Mouse (Mus musculus) frontal cortex, adult (tissue): ENCODE results near the gene Ankrd13b.

Source experiments
- ATAC-seq: cut with Nextera tagmentation; 2 replicates; pipeline ENCODE4 v1.9.2; 2017; ENCODE audit warnings: mild to moderate bottlenecking, moderate library complexity, mixed read lengths; ENCODE audit not compliant: low TSS enrichment

The Ankrd13b gene

GRCm38 (mm10) chr11:77508068-77509021 is 18.9 kb upstream of the Ankrd13b start:
- peak; percentile 71 for ATAC-seq

DNA sequence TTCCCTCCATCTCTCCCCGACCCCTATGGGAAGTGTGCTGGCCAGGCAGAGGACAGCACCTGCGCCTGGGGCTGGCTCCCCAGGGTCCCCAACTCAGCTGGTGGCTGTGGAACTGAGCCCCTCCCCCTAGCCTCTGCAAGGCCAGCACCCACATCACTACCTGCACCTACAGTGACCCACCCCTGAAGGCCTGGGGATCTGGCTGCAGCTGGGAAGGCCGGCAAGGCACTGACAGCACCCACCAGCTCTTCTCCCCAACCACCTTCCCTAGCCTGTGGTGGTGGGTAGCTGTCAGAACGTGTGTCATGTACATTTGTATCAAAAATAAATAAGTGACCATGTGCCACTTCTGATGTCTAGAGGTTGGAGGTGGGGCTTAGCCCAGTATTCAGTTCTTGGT is 17.9 kb upstream of the Ankrd13b start:
- ATAC-seq = no peak

GRCm38 (mm10) chr11:77506941-77507340 is 17.5 kb upstream of the Ankrd13b start:
- ATAC-seq = no peak

GRCm38 (mm10) chr11:77506273-77506672 is 16.8 kb upstream of the Ankrd13b start:
- ATAC-seq = no peak

DNA sequence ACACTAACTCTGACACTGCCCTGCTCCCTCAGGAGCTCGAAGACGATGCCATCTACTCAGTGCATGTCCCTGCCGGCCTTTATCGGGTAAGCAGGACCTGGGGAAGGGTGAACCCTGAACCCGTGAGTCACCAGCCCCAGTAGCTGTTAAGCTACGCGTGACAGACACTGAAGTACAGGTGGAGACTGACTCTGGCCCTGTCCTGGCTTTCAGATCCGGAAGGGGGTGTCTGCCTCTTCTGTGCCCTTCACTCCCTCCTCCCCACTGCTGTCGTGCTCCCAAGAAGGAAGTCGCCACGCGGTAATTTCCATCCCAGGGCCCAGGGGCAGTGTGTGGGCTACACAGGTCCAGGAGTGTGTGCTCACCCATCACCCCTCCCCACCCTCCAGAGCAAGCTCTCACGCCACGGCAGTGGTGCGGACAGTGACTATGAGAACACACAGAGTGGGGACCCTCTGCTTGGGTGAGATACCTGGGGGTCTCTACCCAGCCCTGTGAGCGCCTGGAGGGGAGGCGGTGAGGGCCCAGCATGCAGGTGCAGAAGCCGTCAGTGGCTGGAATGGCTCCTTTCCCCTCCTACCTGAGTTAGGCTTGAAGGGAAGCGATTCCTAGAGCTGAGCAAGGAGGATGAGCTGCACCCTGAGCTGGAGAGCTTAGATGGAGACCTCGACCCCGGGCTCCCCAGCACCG is 16.0 kb upstream of the Ankrd13b start:
- ATAC-seq = no peak

- no peak for ATAC-seq
These were observed 14.9 kb upstream of the Ankrd13b start for GRCm38 (mm10) chr11:77504377-77504776.

GRCm38 (mm10) chr11:77503511-77503910 is 14.0 kb upstream of the Ankrd13b start:
- ATAC-seq = no peak

- no peak for ATAC-seq
These were observed 13.0 kb upstream of the Ankrd13b start for GRCm38 (mm10) chr11:77502481-77502880.

DNA sequence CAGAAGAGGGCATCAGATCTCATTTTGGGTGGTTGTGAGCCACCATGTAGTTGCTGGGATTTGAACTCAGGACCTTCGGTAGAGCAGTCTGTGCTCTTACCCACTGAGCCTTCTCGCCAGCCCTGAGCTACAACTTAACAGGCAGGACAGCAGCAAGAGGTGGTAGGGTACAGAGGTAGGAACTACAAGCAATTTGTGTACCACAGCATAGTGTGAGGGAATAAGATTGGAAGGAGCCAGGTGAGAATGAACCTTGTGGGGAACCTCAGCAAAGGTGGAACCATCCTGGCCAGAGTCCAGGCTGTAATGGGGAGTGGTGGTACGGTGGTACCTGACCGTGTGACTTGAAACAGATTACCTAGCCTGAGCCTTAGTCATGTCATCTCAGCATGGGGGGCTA is 12.5 kb upstream of the Ankrd13b start:
- no peak for ATAC-seq

DNA sequence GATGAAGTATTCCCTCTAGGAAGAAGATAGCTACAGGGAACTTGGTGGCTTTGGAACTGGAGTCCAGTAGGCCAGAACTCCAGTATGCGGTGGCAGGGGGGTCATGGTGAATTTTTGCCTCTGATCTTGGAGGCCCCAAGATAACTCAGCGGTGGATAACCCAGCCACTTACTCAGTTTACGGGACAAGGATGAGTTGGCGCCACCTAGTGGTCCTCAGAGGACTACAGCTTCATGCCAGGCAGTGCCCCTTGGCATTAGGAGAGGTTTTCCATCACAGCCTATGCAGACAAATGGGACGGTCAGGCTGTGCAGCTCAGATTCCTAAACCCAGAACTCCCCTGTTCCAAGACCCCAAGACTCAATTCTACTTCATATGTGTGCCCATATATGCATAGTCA is 11.9 kb upstream of the Ankrd13b start:
- ATAC-seq = peak; percentile 51

DNA sequence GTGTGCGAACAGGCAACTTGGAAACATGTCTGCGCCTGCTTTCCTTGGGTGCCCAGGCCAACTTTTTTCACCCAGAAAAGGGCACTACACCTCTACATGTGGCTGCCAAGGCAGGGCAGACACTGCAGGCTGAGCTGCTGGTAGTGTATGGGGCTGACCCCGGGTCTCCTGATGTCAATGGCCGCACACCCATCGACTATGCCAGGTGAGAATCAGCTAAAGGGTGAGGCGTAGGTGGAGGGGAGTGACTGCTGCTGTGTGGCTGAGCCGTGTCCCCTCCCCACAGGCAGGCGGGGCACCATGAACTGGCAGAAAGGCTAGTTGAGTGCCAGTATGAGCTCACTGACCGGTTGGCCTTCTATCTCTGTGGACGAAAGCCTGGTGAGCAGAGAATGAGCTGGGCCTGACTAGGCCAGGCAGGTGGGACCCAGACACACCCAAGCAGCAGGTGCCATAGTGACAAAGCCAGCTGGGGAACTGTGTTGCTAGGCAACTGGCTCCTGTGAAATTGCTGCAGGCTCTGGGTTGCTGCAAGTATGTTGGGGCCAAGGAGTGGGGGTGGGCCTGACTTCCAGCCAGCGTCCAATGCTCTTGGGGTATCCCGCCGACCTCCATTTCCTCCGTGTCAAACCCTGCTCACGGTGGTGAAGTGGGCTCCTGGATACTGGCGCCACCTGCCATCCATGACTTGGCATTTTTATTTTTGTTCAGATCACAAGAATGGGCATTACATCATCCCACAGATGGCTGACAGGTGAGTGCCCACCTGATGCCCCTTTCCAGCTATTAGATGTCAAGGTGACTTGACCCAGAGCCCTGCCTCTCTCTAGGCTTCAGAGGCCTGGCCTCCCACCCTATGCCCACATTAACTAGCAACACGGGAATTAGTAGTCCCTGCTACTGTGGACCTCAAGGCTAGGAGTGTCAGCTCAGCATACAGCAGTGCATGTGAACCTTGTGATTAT is 11.2 kb upstream of the Ankrd13b start:
- ATAC-seq = no peak

DNA sequence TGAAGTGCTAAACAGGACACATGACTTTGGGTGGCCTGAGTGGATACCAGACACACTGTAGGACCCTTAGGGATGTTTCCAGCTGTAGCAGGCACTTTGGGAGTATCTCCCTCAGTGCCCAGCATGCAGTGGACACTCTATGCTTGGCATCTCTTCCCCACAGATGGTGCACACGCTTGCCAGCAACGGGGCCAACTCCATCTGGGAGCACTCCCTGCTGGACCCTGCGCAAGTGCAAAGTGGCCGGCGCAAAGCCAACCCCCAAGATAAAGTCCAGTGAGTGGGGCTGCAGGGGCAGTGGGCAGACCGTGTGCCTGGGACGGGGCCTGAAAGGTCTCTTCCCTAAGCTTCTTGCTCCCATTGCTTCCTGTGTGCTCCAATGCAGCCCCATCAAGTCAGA is 9.9 kb upstream of the Ankrd13b start:
- peak; percentile 22; the same call in 1 of the 2 replicates for ATAC-seq

DNA sequence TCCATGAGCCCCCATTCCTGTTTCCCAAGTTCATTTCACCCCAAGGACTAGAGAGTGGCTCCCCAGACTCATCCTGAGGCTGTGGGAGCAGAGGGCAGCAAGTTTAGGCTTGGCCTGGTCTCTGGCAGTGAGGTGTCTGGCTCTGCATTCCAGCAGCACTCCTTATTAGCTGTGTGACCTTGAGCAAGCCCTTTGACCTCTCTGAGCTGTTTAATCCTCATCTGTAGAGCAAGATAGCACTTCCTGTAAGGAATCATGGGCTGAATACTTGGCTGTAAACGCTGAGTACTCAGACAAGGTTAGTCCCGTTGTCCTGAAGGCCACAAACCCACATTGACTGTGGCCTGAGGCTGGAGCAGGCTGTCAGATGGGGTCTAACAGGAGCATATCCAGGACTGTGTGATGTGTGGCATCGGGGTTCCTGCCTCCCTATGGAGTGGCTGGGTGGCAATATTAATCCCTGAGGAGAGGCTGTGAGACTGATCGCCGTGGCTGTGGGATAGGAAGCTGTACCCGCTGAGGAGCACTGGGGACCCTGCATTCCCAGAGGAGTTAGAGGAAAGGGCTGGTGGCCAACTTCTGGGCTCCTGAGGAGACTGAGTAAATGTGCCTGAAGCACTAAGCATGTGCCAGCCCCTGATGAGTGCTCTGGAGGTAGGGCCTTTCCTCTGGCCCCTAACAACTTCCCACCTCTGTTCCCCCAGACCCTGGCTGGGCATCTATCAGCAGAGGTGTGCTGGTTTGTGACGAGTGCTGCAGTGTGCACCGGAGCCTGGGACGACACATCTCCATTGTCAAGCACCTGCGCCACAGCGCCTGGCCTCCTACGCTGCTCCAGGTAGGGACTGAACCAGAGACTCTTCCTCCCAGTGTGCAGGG is 9.0 kb upstream of the Ankrd13b start:
- ATAC-seq = no peak

DNA sequence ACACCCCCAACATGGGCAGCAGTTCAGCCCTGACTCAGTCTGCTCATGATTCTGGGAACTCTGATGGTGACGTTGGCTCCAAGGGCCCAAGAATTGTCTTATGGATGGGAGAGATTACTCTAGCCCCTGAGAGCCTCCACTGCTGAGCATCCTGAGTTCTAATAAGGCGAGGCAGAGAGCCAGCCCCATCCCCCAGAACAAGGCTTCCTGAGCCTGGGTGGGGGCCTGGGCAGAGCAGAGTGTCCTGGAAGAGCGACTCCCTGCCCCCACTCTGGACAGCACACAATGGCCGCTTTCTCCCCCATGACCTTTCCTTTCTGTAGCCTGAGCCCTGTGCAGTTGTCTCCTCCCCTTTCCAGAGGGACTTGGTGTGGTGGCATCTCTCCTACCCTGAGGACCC is 8.4 kb upstream of the Ankrd13b start:
- ATAC-seq = no peak

- ATAC-seq = no peak
These were observed 7.9 kb upstream of the Ankrd13b start for GRCm38 (mm10) chr11:77497341-77497756.

DNA sequence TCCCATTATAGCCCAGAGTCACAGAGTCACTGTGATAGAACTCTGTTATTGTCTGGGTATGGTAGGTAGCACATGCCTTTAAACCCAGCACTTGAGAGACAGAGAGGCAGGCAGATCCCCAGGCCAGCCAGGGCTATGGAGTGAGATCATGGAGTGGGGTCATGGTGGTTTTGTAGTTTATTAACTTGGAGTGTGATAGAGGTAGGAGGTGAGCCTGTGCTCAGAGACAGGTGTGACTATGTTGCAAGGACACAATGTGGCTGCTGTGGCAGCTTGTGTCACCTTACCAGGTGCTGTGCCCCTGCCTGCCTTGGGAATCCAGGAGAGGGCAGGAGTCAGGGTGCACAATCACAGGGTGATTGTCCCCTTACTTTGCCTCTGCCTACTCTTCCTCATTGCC is 6.0 kb upstream of the Ankrd13b start:
- no peak for ATAC-seq

- ATAC-seq = no peak
These were observed 5.3 kb upstream of the Ankrd13b start for GRCm38 (mm10) chr11:77494782-77495181.

- no peak for ATAC-seq
These were observed 4.8 kb upstream of the Ankrd13b start for GRCm38 (mm10) chr11:77494344-77494676.

GRCm38 (mm10) chr11:77493512-77494343 is 4.2 kb upstream of the Ankrd13b start, which contains the start of gene Git1:
Gene Git1, plus strand, starts transcription at chr11:77493562.
- peak; percentile 21 for ATAC-seq

- ATAC-seq = peak; percentile 49
These were observed 3.4 kb upstream of the Ankrd13b start for GRCm38 (mm10) chr11:77492911-77493332.
